Mouse (Mus musculus): ENCODE data around the gene Gm20388. TPM values are rescaled to one million over a fixed set of nuclear protein-coding genes. Genes with fewer than 3 reads are reported as not detected.

The Gm20388 gene
- polyA plus RNA-seq, 1 experiment: 18.7 TPM

DNA sequence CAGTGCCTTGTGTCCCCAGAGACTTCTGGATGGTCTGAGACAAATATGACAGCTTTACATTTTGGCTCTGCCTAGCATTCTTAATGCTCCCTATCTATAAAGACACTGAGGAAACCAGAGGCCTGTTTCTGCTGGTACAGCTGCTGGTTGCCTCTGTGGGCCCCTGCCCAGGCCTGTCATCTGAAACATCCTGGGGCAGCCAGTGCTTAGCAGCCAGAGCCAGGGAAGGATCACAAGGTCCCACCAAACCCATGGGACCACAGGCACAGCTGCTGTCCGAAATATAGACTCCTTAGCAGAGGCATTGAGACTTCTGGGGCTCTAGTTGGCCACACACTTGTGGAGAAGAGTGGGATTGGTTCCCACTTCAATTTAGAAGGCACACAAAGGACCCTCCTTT, 2874.1 kb downstream of the Gm20388 start:
- no peak for DNase-seq
- TF ChIP-seq CTCF (IDR thresholded peaks at IDR 0.05; ENCODE audit: borderline replicate concordance, insufficient read depth, low read depth, low read length) (no peak), POLR2A (IDR thresholded peaks at IDR 0.05; ENCODE audit: borderline replicate concordance, insufficient read depth, low read length) (no peak)
- Histone ChIP-seq H3K4me1 (ENCODE audit: control insufficient read depth, insufficient read depth, low read length) (no peaks in the 10 kb centered on the region), H3K27me3 (ENCODE audit: control insufficient read depth, insufficient read depth, low read length) (no peaks in the 10 kb centered on the region), H3K4me3 (replicated peaks; ENCODE audit: insufficient read depth, low read depth, low read length) (no peak overlapping the region), H3K27ac (ENCODE audit: insufficient read depth, low read length) (no peak overlapping the region)
- WGBS: 64% methylated on average over 1 of the region's 1 CpGs

DNA sequence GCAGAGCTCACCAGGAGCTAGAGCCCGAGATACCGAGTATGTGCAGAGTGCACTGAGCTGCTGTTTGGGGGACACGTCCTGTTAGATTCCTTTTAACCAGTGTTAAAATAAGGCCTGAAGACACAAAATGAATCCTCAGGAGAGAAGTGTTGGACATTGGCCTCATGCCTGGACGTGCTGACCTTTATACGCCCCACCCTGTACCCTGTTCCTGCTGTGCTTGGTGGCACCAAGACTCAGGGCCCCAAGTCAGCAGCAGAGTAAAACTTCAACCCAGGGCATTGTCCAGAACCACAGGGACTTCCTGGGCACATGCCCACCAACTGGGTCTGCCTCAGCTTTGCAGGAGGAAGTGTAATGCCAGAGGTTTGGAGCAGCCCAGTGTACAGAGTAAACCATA, 2879.2 kb downstream of the Gm20388 start:
- H3K27ac ChIP-seq (ENCODE audit: insufficient read depth, low read length): no peak overlapping the region
- 95% methylated on average over 5 of the region's 5 CpGs for WGBS
- H3K27me3 ChIP-seq (ENCODE audit: control insufficient read depth, insufficient read depth, low read length): no peaks in the 10 kb centered on the region
- no peak overlapping the region for H3K4me3 ChIP-seq (replicated peaks; ENCODE audit: insufficient read depth, low read depth, low read length)
- TF ChIP-seq POLR2A (IDR thresholded peaks at IDR 0.05; ENCODE audit: borderline replicate concordance, insufficient read depth, low read length): no peak
- no peak for TF ChIP-seq CTCF (IDR thresholded peaks at IDR 0.05; ENCODE audit: borderline replicate concordance, insufficient read depth, low read depth, low read length)
- H3K4me1 ChIP-seq (ENCODE audit: control insufficient read depth, insufficient read depth, low read length): peaks cover 16% of the 10 kb centered on the region
- no peak for DNase-seq

DNA sequence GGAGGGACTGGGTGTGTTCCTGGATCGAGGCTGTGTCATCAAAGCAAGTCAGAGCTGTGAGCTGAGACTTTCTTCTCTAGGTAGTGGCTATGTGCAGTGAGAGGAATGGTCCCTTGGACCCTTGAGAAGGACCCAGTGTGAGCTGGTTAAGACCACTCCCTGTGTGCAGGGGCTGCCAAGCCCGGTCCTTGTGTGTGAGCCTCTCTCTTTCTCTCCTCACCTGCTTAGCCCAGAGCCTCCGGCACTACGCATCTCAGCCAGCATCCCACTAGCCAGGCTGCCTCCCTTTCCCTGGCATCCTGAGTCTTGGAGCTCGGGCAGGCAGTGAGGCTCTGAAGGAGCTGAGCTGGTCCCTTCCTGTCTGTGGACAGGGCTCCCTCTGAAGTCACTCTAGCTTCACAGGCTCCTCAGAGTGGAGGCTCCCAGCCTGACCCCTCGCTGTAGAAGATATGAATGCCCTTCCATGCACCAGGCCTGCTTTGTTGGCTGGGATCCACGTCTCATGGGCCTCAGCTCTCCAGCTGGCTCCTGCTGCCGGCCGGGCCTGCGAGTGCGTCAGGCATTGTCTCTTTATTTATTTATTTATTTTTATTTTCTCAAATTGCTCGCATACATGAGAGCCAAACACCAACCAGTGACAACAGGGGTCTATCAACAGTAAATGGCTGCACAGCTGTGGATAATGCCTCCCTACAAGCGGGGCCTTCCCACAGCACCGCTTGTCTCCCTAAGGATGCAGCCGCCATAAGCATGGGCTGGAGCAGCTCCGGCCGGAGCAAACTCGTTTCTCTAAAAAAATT, 2882.9 kb downstream of the Gm20388 start:
- peak; percentile 71 to 73 for DNase-seq
- Histone ChIP-seq H3K27ac (ENCODE audit: insufficient read depth, low read length) (no peak overlapping the region), H3K4me3 (replicated peaks; ENCODE audit: insufficient read depth, low read depth, low read length) (no peak overlapping the region), H3K27me3 (ENCODE audit: control insufficient read depth, insufficient read depth, low read length) (no peaks in the 10 kb centered on the region), H3K4me1 (ENCODE audit: control insufficient read depth, insufficient read depth, low read length) (peaks cover 16% of the 10 kb centered on the region)
- WGBS: 23% methylated on average over 18 of the region's 18 CpGs
- no peak for TF ChIP-seq POLR2A (IDR thresholded peaks at IDR 0.05; ENCODE audit: borderline replicate concordance, insufficient read depth, low read length)
- TF ChIP-seq CTCF (IDR thresholded peaks at IDR 0.05; ENCODE audit: borderline replicate concordance, insufficient read depth, low read depth, low read length): no peak

DNA sequence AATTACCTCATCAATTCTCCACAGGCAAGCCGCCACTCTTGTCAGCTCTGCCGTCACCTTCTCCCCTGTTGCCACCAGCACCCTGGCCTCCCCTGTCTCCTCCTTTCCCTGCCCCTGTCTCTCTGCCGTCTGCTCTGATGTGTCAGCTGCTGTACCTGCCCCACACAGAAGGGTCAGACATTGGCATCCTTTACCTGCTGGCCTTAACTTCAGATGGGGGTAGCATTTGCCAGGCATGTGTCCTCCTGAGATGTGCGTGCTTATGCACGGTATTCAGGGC, 2883.5 kb downstream of the Gm20388 start:
- Histone ChIP-seq H3K4me3 (replicated peaks; ENCODE audit: insufficient read depth, low read depth, low read length) (no peak overlapping the region), H3K27ac (ENCODE audit: insufficient read depth, low read length) (no peak overlapping the region), H3K27me3 (ENCODE audit: control insufficient read depth, insufficient read depth, low read length) (no peaks in the 10 kb centered on the region), H3K4me1 (ENCODE audit: control insufficient read depth, insufficient read depth, low read length) (peaks cover 16% of the 10 kb centered on the region)
- WGBS: 39% methylated on average over 5 of the region's 5 CpGs
- no peak for DNase-seq
- TF ChIP-seq CTCF (IDR thresholded peaks at IDR 0.05; ENCODE audit: borderline replicate concordance, insufficient read depth, low read depth, low read length): no peak

GRCm38 (mm10) chr8:122803906-122804761, 2893.5 kb downstream of the Gm20388 start:
- Histone ChIP-seq H3K4me3 (replicated peaks; ENCODE audit: insufficient read depth, low read depth, low read length) (no peak overlapping the region), H3K27me3 (ENCODE audit: control insufficient read depth, insufficient read depth, low read length) (no peaks in the 10 kb centered on the region), H3K27ac (ENCODE audit: insufficient read depth, low read length) (no peak overlapping the region), H3K4me1 (ENCODE audit: control insufficient read depth, insufficient read depth, low read length) (peaks cover 25% of the 10 kb centered on the region)
- TF ChIP-seq CTCF (IDR thresholded peaks at IDR 0.05; ENCODE audit: borderline replicate concordance, insufficient read depth, low read depth, low read length) (no peak), POLR2A (IDR thresholded peaks at IDR 0.05; ENCODE audit: borderline replicate concordance, insufficient read depth, low read length) (no peak)
- DNase-seq: no peak
- 53% methylated on average over 15 of the region's 15 CpGs for WGBS

DNA sequence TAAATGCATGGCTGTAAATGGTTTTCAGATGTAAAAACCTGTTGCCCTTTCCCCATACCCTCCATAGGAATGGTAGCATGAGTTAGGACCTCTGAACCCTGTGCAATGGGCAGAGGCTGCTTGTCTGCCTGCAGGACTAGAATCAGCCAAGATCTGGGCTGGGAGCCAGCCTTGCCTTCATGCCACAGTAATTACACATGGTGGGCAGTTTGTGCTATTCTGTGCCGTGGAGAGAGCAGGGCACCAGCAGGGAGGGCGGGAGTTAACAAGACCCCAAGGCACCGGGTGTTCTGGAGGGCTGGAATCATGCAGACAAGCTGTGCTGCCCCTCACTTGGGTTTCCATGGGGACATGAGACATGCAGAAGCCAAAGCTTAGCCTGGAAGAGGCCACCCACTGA, 2894.7 kb downstream of the Gm20388 start:
- Histone ChIP-seq H3K4me1 (ENCODE audit: control insufficient read depth, insufficient read depth, low read length) (peaks cover 27% of the 10 kb centered on the region), H3K27ac (ENCODE audit: insufficient read depth, low read length) (no peak overlapping the region)

GRCm38 (mm10) chr8:122806956-122807538, 2896.4 kb downstream of the Gm20388 start:
- Histone ChIP-seq H3K27me3 (ENCODE audit: control insufficient read depth, insufficient read depth, low read length) (no peaks in the 10 kb centered on the region), H3K27ac (ENCODE audit: insufficient read depth, low read length) (no peak overlapping the region)
- 56% methylated on average over 7 of the region's 7 CpGs for WGBS

More for the DNA sequence above, 2894.7 kb downstream of the Gm20388 start:
- peak; percentile 71 to 74 for DNase-seq
- H3K27me3 ChIP-seq (ENCODE audit: control insufficient read depth, insufficient read depth, low read length): no peaks in the 10 kb centered on the region
- H3K4me3 ChIP-seq (replicated peaks; ENCODE audit: insufficient read depth, low read depth, low read length): no peak overlapping the region
- 6% methylated on average over 3 of the region's 3 CpGs for whole genome bisulfite sequencing
- TF ChIP-seq POLR2A (IDR thresholded peaks at IDR 0.05; ENCODE audit: borderline replicate concordance, insufficient read depth, low read length) (no peak), CTCF (IDR thresholded peaks at IDR 0.05; ENCODE audit: borderline replicate concordance, insufficient read depth, low read depth, low read length) (no peak)

More at GRCm38 (mm10) chr8:122806956-122807538, 2896.4 kb downstream of the Gm20388 start:
- TF ChIP-seq CTCF (IDR thresholded peaks at IDR 0.05; ENCODE audit: borderline replicate concordance, insufficient read depth, low read depth, low read length): no peak
- TF ChIP-seq POLR2A (IDR thresholded peaks at IDR 0.05; ENCODE audit: borderline replicate concordance, insufficient read depth, low read length): no peak
- H3K4me3 ChIP-seq (replicated peaks; ENCODE audit: insufficient read depth, low read depth, low read length): no peak overlapping the region
- H3K4me1 ChIP-seq (ENCODE audit: control insufficient read depth, insufficient read depth, low read length): peaks cover 41% of the 10 kb centered on the region
- DNase-seq: no peak
